Mouse (Mus musculus): Measurements from ENCODE around the gene Mkrn1.
"Not testable (repeated sequence)": the region's sequence is repeated elsewhere in the genome, so short reads cannot be mapped to it uniquely, and the experiment has no call there.

Mkrn1 gene

GRCm38 (mm10) chr6:39419851-39420721 is at the start of gene Mkrn1:
Mkrn1 (minus strand) TSS chr6:39420462.
- peak; percentile 80 for DNase-seq

- no peak for DNase-seq
These were observed 49.2 kb upstream of the Mkrn1 start for GRCm38 (mm10) chr6:39469427-39469826.

DNA sequence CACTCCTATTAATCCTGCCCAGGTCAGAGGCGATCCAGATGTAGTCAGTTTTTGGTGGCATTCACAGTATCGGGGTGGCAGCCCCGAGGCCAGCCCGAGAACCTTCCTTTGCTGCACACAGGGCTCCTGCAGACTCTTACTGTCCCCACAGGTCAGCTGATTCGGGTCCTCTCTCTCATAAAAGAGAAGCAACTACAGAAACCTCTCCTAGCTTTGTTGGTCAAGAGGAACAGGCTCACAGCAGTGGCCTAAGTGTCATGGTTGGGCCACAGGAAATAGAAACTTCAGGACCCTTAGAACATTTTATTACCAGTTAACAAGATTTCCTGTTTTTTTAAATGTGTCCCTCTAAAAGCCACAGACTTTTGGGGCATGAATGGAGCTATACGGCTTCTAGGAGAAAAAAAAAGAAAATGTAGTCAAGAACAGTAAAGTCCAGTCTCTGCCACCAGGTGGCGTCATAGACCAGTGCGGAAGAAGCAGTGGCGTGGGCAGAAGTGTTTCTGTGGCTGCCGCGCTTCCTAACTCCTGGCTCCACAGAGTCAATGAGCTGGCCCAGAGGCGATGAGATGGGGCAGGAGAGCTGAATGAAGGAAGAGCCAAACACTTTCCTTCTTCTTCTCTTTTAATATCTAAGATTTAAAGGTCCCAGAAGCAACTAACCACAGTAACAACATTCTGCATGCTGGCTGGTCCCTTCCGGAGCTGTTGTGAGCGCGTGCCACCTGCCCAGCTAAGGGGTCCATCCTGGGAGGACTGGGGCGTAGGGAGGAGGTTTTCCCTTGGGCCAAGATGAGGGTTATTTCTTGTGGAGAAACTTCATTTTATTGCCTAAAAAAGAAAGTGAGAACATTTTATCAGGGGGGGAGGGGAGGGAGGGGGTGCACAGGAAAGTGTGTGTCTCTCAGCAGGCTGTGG is 42.6 kb upstream of the Mkrn1 start:
- DNase-seq = peak; percentile 88

GRCm38 (mm10) chr6:39460040-39460439 is 39.8 kb upstream of the Mkrn1 start:
- no peak for DNase-seq

DNA sequence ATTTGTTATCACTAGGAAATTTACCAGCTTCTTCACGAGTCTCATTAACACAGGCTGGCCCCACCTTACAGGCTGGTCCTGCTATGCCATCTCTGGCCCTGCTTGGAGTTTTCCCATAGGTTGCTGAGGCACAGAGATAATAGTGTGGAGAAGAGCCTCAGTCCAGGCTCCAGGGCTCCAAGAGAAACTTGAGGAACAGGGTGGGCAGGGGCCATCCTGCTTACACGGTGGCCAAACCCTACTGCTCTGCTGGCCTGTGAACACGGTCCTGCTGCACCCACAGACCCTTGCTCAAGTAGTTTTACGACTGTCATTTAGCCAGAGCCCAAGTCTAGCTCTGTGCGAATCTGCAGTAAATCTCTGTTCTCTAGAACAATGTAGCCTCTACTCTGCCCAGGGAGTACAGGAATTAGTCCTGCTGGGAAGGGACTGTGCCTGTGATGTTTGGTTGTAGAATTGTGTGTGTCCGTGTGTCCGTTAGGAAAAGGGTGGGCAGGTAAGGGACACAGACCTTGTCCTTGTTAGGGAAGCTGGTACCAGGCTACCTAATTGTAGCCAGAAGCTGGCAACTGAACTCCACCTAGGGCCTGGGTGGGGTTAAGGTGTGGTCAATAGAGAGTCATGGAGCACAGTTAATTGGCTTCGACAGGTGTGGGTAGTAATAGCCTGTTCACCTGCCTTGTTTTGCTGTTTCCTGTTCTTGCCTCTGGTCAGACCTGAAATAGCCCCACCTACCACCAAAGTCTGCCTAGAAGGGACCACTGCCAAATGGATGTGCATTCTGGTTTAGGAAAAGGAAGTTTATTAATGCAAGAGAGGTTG is 35.3 kb upstream of the Mkrn1 start:
- DNase-seq = no peak

- DNase-seq = no peak
These were observed 34.4 kb upstream of the Mkrn1 start for GRCm38 (mm10) chr6:39454616-39455015.

- DNase-seq = no peak
These were observed 33.3 kb upstream of the Mkrn1 start for GRCm38 (mm10) chr6:39453564-39453963.

GRCm38 (mm10) chr6:39451033-39451432 is 30.8 kb upstream of the Mkrn1 start:
- no peak for DNase-seq

GRCm38 (mm10) chr6:39450580-39450979 is 30.3 kb upstream of the Mkrn1 start:
- DNase-seq = no peak

GRCm38 (mm10) chr6:39447429-39448185 is 27.3 kb upstream of the Mkrn1 start:
- no peak for DNase-seq

DNA sequence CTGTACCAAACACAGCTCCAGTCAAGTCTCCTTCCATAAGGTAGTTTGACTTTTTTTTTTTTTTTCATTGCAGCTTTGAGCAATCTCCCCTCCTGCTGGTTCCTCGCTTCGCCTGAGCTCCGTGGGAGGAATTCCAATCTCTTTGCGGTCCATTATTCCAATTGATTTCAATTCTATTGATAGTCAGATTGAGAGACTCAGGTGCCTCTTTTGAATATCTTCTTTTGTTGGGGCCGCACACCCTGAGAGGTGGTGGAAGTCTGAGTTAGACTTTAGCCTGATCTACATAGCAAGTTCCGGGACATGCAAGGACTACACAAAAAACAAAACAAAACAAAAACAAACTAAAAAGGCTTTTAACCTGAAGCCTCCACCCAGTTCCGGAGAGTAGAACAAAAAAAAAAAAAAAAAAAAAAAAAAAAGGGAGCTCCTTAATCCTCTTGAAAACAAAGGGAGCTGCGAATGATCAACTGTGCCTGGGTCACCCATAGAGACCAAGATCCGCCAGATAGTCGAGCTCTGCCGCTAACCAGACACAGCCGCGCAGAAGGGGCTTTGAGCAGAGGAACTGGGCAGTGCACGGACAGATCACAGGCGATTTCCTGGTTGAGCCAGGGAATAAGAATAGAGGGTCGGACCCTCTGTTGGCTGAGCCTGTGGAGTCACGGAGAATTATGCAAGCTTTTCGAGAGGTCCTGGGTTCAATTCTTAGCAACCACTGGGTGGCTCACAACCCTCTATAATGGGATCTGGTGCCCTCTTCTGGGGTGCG is 25.7 kb upstream of the Mkrn1 start:
- DNase-seq = no peak

GRCm38 (mm10) chr6:39442786-39443287 is 22.6 kb upstream of the Mkrn1 start:
- DNase-seq = no peak

DNA sequence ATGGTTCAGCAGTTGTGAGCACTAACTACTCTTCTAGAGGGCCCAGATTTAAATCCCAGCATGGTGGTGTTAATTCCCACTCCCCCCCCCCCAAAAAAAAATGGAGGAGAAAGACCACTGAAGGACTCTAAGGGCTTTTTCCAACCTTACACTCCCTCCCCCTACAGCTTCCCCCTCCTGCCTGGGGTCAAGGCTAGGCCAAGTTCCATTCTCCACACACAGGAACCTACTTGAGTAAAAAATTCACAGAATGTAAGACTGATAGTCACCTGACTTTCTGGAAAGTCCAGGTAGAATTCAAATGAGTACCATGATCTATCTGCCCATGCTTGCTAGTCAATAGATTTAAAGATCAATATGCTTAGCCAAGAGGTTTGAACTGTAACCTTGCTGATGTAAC is 19.9 kb upstream of the Mkrn1 start:
- no peak for DNase-seq

DNA sequence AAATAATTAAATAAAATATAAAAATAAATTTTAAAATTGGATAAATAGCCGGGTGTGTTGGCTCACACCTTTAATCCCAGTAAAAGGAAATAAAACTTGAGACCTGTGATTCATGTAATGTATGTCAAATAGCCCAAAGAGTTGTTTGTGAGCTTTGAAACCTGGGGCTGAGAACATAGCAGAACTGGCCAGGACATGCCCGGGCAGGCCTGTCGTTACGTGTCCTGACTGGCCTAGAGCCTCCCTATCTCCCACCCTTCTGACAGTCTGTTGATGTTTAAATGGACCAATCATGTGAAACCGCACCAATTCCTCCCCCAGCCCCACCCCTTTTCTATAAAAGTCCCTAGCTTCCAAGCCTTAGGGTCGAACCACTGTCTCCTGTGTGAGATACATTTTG is 17.3 kb upstream of the Mkrn1 start:
- DNase-seq = not testable (repeated sequence)

DNA sequence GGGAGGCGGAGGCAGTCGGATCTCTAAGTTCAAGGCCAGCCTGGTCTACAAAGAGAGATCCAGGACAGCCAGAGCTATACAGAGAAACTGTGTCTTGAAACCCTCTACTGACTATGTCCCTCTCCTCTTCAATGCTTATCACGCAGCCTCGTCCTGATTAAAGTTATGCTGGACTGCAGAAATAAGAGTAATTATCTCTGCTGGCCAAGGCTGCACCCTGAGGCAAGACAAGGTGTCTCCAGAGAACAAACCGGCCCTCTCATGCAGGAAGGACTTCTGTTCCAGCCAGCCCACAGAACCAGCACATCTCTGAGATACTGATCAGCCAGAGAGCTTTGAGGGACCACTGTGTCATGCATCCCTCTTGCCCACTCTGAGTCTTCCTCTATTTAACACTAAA is 15.6 kb upstream of the Mkrn1 start:
- DNase-seq = no peak

DNA sequence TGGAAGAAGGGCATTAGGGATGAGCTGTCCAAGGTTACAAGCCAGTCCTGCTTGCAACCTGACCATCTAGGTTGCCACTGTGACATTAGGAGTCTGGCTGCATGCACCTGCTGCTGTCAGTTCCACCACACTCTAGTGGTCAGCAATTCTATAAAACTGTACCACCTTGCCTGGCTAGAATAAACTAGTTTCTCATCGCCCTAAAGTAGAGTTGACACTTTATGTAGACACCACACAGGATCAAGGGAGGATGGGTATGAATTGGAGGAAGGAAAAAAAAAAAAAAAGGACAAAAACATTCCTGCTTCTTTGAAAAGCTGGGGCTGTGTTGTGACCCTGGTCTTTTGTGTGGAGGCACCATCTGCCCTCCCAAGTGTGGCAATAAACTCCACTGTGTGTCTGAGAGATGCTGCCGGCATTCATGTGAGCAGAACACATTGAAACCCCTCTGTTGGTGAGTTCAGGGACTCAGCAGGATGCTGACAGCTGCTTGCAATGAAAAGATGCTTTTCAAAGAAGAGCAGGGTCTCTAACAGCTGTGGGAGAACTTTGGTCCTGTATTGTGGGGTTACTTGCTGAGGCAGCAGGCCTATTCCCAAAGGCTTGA is 14.7 kb upstream of the Mkrn1 start:
- DNase-seq = no peak

DNA sequence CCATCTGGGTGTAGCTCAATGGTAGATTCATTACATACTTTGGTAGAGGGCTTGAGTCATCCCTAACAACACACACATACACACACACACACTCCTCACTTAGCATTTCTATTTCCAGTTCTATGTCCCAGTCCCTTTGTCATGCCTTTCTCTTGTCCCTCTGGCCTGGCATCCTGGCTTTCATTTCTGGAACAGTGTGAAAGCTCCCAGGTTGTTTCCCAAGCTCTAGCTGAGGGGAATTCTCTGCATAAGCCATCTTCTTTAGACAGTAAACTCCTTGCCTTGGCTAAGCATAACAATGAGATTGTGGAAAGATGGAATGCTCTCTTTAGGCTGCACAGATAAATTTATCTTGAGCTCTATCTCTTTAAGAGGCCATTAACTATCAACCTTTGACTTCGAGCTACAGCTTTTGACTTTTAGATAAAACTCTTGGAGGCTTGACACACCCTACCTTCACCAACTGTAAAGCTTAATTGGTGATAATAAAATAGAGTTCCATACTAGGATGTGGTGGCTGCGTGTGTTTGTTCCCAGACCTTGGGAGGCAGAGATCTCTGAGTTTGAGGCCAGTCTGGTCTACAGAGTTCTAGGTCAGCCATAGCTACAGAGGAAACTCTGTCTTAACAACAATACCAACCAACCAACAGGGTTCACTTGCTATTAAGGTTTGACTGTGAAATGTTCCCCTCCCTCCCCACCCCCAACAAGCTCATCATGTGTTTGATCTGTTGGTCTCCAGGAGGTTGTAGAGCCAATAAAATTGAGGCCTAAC is 14.0 kb upstream of the Mkrn1 start:
- DNase-seq = no peak

DNA sequence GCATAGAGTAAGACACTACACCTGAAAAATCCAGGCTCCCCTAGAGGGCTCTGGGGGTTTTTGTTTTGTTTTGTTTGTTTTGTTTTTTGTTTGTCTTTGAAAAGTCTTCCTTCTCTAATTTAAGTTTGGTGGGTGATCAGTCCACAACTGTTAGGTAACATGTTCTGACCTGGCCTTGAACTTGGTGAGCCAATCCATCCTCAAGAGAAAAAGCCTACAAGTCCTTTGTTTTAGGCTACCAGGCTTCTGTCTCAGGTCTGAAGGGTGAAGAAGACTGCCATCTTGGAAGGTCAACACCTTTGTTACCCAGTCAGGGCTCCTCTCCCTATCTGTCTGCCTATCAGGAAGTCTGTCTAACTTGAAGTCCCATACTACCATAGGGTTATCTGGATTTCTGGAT is 13.4 kb upstream of the Mkrn1 start:
- DNase-seq = no peak

- no peak for DNase-seq
These were observed 12.9 kb upstream of the Mkrn1 start for GRCm38 (mm10) chr6:39433174-39433573.

DNA sequence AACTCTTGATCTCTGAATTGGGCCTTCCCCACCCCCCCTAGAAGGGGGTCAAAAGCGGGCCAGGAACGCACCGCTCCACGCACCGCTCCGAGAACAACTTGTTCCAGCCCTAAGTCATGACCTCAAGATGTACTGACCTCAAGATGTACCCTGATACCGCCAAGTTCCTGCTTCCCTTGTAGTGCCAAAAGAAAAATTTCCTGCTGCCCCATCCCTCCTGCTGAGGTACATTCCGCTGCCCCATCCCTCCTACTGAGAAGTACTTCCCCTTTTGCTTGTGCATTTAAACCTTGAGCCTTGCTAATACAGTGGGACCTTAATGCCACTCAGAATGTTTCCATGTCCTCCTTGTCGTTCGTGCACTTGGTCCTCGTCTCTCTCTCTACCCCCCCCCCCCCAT is 10.5 kb upstream of the Mkrn1 start:
- no peak for DNase-seq
